Mouse (Mus musculus): ENCODE data around the gene C9. TPM values are rescaled to one million over a fixed set of nuclear protein-coding genes. Genes with fewer than 3 reads are reported as not detected.
A peak's percentile ranks its signal among the peaks of the same experiment; 100 is the strongest.

The C9 gene
- not detected in 2 replicates for polyA plus RNA-seq (2016; fragmentation: Nextera tagmentation; extraction: Ambion mirVana)

GRCm38 (mm10) chr15:6445135-6445534 is at the start of gene C9:
TSS of gene C9 (plus strand) at chr15:6445327.
- Histone ChIP-seq H3K27me3 (no peaks in the 10 kb centered on the region), H3K36me3 (replicated peaks) (no peaks in the 10 kb centered on the region), H3K27ac (no peak within 1 kb of the TSS), H3K4me1 (peaks cover 10% of the 10 kb centered on the region), H3K4me3 (replicated peaks) (no peak within 1 kb of the TSS), H3K9me3 (no peaks in the 10 kb centered on the region), H3K4me2 (no peak within 1 kb of the TSS), H3K9ac (no peak within 1 kb of the TSS)
- WGBS, result 64% methylated on average over 2 of the region's 2 CpGs
- no peak for ATAC-seq (ENCODE audit: low FRiP score)

- no peak overlapping the region for H3K27ac ChIP-seq
- 91% methylated on average over 4 of the region's 4 CpGs for WGBS
- no peaks in the 10 kb centered on the region for H3K27me3 ChIP-seq
- no peak overlapping the region for H3K4me2 ChIP-seq
- H3K4me1 ChIP-seq, result no peaks in the 10 kb centered on the region
- H3K9me3 ChIP-seq, result no peaks in the 10 kb centered on the region
- no peak overlapping the region for H3K9ac ChIP-seq
- no peak overlapping the region for H3K4me3 ChIP-seq (replicated peaks)
- H3K36me3 ChIP-seq (replicated peaks), result no peaks in the 10 kb centered on the region
- ATAC-seq (ENCODE audit: low FRiP score), result no peak
These were observed 46.9 kb upstream of the C9 start for GRCm38 (mm10) chr15:6398211-6398610.

GRCm38 (mm10) chr15:6398881-6399280 is 46.2 kb upstream of the C9 start:
- Histone ChIP-seq H3K4me2 (no peak overlapping the region), H3K9me3 (no peaks in the 10 kb centered on the region), H3K27me3 (no peaks in the 10 kb centered on the region), H3K27ac (no peak overlapping the region), H3K36me3 (replicated peaks) (no peaks in the 10 kb centered on the region), H3K4me1 (no peaks in the 10 kb centered on the region), H3K4me3 (replicated peaks) (no peak overlapping the region), H3K9ac (no peak overlapping the region)
- no peak for ATAC-seq (ENCODE audit: low FRiP score)
- 93% methylated on average over 6 of the region's 6 CpGs for WGBS

GRCm38 (mm10) chr15:6400115-6400514 is 45.0 kb upstream of the C9 start:
- ATAC-seq (ENCODE audit: low FRiP score), result no peak
- Histone ChIP-seq H3K36me3 (replicated peaks) (no peaks in the 10 kb centered on the region), H3K9ac (no peak overlapping the region), H3K9me3 (no peaks in the 10 kb centered on the region), H3K4me2 (no peak overlapping the region), H3K27ac (no peak overlapping the region), H3K4me3 (replicated peaks) (no peak overlapping the region), H3K27me3 (no peaks in the 10 kb centered on the region), H3K4me1 (no peaks in the 10 kb centered on the region)
- WGBS, result 86% methylated on average over 8 of the region's 8 CpGs

- H3K4me3 ChIP-seq (replicated peaks), result no peak overlapping the region
- H3K27ac ChIP-seq, result no peak overlapping the region
- no peaks in the 10 kb centered on the region for H3K9me3 ChIP-seq
- H3K4me1 ChIP-seq, result no peaks in the 10 kb centered on the region
- H3K36me3 ChIP-seq (replicated peaks), result no peaks in the 10 kb centered on the region
- H3K27me3 ChIP-seq, result no peaks in the 10 kb centered on the region
- 94% methylated on average over 2 of the region's 2 CpGs for WGBS
- no peak overlapping the region for H3K9ac ChIP-seq
- no peak for ATAC-seq (ENCODE audit: low FRiP score)
- no peak overlapping the region for H3K4me2 ChIP-seq
These were observed 42.7 kb upstream of the C9 start for GRCm38 (mm10) chr15:6402433-6402832.

- no peaks in the 10 kb centered on the region for H3K9me3 ChIP-seq
- no peak overlapping the region for H3K27ac ChIP-seq
- H3K9ac ChIP-seq, result no peak overlapping the region
- 86% methylated on average over 5 of the region's 5 CpGs for WGBS
- no peak overlapping the region for H3K4me3 ChIP-seq (replicated peaks)
- no peaks in the 10 kb centered on the region for H3K4me1 ChIP-seq
- H3K36me3 ChIP-seq (replicated peaks), result no peaks in the 10 kb centered on the region
- no peak for ATAC-seq (ENCODE audit: low FRiP score)
- H3K4me2 ChIP-seq, result no peak overlapping the region
- no peaks in the 10 kb centered on the region for H3K27me3 ChIP-seq
These were observed 41.0 kb upstream of the C9 start for GRCm38 (mm10) chr15:6404172-6404571.

- H3K36me3 ChIP-seq (replicated peaks), result no peaks in the 10 kb centered on the region
- 88% methylated on average over 6 of the region's 6 CpGs for WGBS
- no peak overlapping the region for H3K4me3 ChIP-seq (replicated peaks)
- ATAC-seq (ENCODE audit: low FRiP score), result no peak
- H3K27me3 ChIP-seq, result no peaks in the 10 kb centered on the region
- no peak overlapping the region for H3K9ac ChIP-seq
- no peak overlapping the region for H3K4me2 ChIP-seq
- H3K27ac ChIP-seq, result no peak overlapping the region
- H3K9me3 ChIP-seq, result no peaks in the 10 kb centered on the region
- no peaks in the 10 kb centered on the region for H3K4me1 ChIP-seq
These were observed 38.4 kb upstream of the C9 start for GRCm38 (mm10) chr15:6406771-6407170.

GRCm38 (mm10) chr15:6409031-6409430 is 36.1 kb upstream of the C9 start:
- H3K9me3 ChIP-seq, result no peaks in the 10 kb centered on the region
- no peak overlapping the region for H3K27ac ChIP-seq
- no peak overlapping the region for H3K9ac ChIP-seq
- no peaks in the 10 kb centered on the region for H3K27me3 ChIP-seq
- H3K4me2 ChIP-seq, result no peak overlapping the region
- ATAC-seq (ENCODE audit: low FRiP score), result no peak
- 86% methylated on average over 8 of the region's 8 CpGs for WGBS
- H3K4me1 ChIP-seq, result no peaks in the 10 kb centered on the region
- H3K36me3 ChIP-seq (replicated peaks), result no peaks in the 10 kb centered on the region
- no peak overlapping the region for H3K4me3 ChIP-seq (replicated peaks)

GRCm38 (mm10) chr15:6410161-6410560 is 35.0 kb upstream of the C9 start:
- WGBS, result 94% methylated on average over 3 of the region's 3 CpGs
- H3K27ac ChIP-seq, result no peak overlapping the region
- H3K36me3 ChIP-seq (replicated peaks), result no peaks in the 10 kb centered on the region
- no peak for ATAC-seq (ENCODE audit: low FRiP score)
- H3K27me3 ChIP-seq, result no peaks in the 10 kb centered on the region
- no peak overlapping the region for H3K4me3 ChIP-seq (replicated peaks)
- H3K4me2 ChIP-seq, result no peak overlapping the region
- H3K4me1 ChIP-seq, result no peaks in the 10 kb centered on the region
- no peak overlapping the region for H3K9ac ChIP-seq
- no peaks in the 10 kb centered on the region for H3K9me3 ChIP-seq

GRCm38 (mm10) chr15:6411334-6411733 is 33.8 kb upstream of the C9 start:
- 90% methylated on average over 6 of the region's 6 CpGs for WGBS
- Histone ChIP-seq H3K36me3 (replicated peaks) (no peaks in the 10 kb centered on the region), H3K4me2 (no peak overlapping the region), H3K4me1 (no peaks in the 10 kb centered on the region), H3K4me3 (replicated peaks) (no peak overlapping the region), H3K9ac (no peak overlapping the region), H3K27ac (no peak overlapping the region), H3K9me3 (no peaks in the 10 kb centered on the region), H3K27me3 (no peaks in the 10 kb centered on the region)
- ATAC-seq (ENCODE audit: low FRiP score), result no peak

- H3K36me3 ChIP-seq (replicated peaks), result no peaks in the 10 kb centered on the region
- H3K4me3 ChIP-seq (replicated peaks), result no peak overlapping the region
- H3K4me2 ChIP-seq, result no peak overlapping the region
- H3K9ac ChIP-seq, result no peak overlapping the region
- no peak overlapping the region for H3K27ac ChIP-seq
- H3K4me1 ChIP-seq, result no peaks in the 10 kb centered on the region
- no peak for ATAC-seq (ENCODE audit: low FRiP score)
- H3K27me3 ChIP-seq, result no peaks in the 10 kb centered on the region
- 95% methylated on average over 5 of the region's 5 CpGs for WGBS
- no peaks in the 10 kb centered on the region for H3K9me3 ChIP-seq
These were observed 29.8 kb upstream of the C9 start for GRCm38 (mm10) chr15:6415317-6415716.

- 41% methylated on average over 7 of the region's 7 CpGs for WGBS
- no peak overlapping the region for H3K9ac ChIP-seq
- H3K4me2 ChIP-seq, result no peak overlapping the region
- H3K27ac ChIP-seq, result no peak overlapping the region
- H3K36me3 ChIP-seq (replicated peaks), result no peaks in the 10 kb centered on the region
- peaks cover 6% of the 10 kb centered on the region; the same call in 1 of the 2 replicates for H3K4me1 ChIP-seq
- H3K27me3 ChIP-seq, result no peaks in the 10 kb centered on the region
- no peak for ATAC-seq (ENCODE audit: low FRiP score)
- no peaks in the 10 kb centered on the region for H3K9me3 ChIP-seq
- no peak overlapping the region for H3K4me3 ChIP-seq (replicated peaks)
These were observed 13.3 kb upstream of the C9 start for GRCm38 (mm10) chr15:6431777-6432176.

- ATAC-seq (ENCODE audit: low FRiP score), result 0 out of 2 replicates have a peak, but pooled peaks have one; percentile 17
- H3K9ac ChIP-seq, result no peak overlapping the region
- no peak overlapping the region for H3K4me3 ChIP-seq (replicated peaks)
- no peaks in the 10 kb centered on the region for H3K9me3 ChIP-seq
- 83% methylated on average over 7 of the region's 7 CpGs for WGBS
- no peak overlapping the region for H3K27ac ChIP-seq
- H3K36me3 ChIP-seq (replicated peaks), result no peaks in the 10 kb centered on the region
- no peaks in the 10 kb centered on the region for H3K27me3 ChIP-seq
- H3K4me2 ChIP-seq, result no peak overlapping the region
- H3K4me1 ChIP-seq, result peaks cover 6% of the 10 kb centered on the region; the same call in 1 of the 2 replicates
These were observed 12.7 kb upstream of the C9 start for GRCm38 (mm10) chr15:6432411-6432810.

Measured in forebrain, embryonic 12.5 days (tissue).